Mouse (Mus musculus): Measurements from ENCODE around the gene Ankrd9. TPM values are rescaled to one million over a fixed set of nuclear protein-coding genes. Genes with fewer than 3 reads are reported as not detected.

The Ankrd9 gene
- polyA plus RNA-seq, 1 experiment from 2014 or later, result 25.1 TPM

DNA sequence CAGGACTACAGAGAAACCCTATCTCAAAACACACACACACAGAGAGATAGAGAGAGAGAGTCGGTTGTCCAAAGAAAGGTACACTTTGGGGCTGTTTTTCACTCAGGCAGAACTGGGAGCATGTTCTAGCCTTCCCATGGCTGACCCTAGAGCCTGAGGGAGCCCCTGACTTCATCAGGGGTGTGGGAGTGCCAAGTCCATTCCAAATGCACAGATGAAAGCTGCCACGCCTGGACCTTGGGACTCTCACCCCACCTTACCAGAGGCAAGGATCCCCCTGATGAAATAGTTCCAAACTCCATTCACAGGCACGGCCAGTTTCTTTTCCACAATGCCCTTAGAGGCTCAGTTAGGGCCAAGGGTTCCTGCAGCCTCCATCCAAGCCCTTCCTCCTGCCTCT is 968 bp upstream of the Ankrd9 start:
- TF ChIP-seq EP300 (optimal IDR thresholded peaks at IDR 0.05), result no peak
- no peak for TF ChIP-seq CTCF (IDR thresholded peaks at IDR 0.05; ENCODE audit: low read depth)
- Histone ChIP-seq H3K9ac (ENCODE audit: low read length) (no peak overlapping the region), H3K4me2 (replicated peaks; ENCODE audit: low read depth) (no peak overlapping the region), H3K27me3 (ENCODE audit: control insufficient read depth, insufficient read depth, low read length) (no peaks in the 10 kb centered on the region), H3K27ac (replicated peaks) (peak overlapping the region; percentile 91), H3K4me3 (ENCODE audit: low read depth, low read length) (no peak overlapping the region), H3K36me3 (ENCODE audit: control insufficient read depth, insufficient read depth, low read length) (no peaks in the 10 kb centered on the region; the same call in 1 of the 2 replicates), H3K4me1 (replicated peaks; ENCODE audit: control insufficient read depth, insufficient read depth) (0 out of 2 replicates have a peak, but pooled peaks cover 6% of the 10 kb centered on the region), H3K9me3 (ENCODE audit: control insufficient read depth, low read length) (no peaks in the 10 kb centered on the region)
- DNase-seq (ENCODE audit: low spot score) (no peak), ATAC-seq (ENCODE audit: low FRiP score, low TSS enrichment) (no peak)
- 66% methylated on average over 3 of the region's 3 CpGs for WGBS

DNA sequence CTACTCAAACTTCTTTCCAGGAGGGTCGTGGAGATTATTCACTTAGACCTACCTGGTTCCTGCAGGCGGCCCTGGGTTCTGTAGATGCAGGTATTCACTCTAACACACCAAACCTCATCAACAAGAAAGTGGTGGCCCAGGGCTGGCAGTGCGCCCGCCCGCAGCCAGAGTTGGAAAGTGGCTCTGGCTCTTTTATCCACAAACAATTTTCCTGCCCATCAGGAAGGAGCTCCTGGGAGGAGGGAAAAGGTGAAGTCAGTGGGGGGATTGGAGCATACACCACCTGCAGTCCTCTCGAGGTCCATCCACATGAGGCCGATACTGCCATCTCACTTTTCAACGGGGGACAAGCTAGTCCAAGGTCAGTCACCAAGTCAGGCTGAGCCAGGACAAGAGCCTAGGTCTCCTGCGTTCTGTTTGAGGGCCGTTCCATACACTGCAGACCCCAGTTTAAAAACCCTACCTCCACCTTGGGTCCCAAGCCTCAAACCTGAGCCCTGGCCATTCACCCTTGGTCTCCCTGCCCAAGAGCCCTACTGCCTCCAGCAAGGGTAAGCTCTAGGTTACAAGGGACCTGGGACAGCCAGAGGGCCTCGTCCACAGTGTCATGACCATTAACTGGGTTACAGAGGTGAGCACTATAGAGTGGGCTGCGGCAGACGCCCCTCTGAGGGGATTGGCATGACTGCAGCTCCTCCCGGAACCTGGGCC is 789 bp downstream of the Ankrd9 start:
- Histone ChIP-seq H3K27me3 (ENCODE audit: control insufficient read depth, insufficient read depth, low read length) (no peaks in the 10 kb centered on the region), H3K4me1 (replicated peaks; ENCODE audit: control insufficient read depth, insufficient read depth) (0 out of 2 replicates have a peak, but pooled peaks cover 4% of the 10 kb centered on the region), H3K9me3 (ENCODE audit: control insufficient read depth, low read length) (no peaks in the 10 kb centered on the region), H3K4me3 (ENCODE audit: low read depth, low read length) (peak overlapping the region; percentile 77), H3K4me2 (replicated peaks; ENCODE audit: low read depth) (peak overlapping the region; percentile 90), H3K9ac (ENCODE audit: low read length) (peak overlapping the region; percentile 87), H3K36me3 (ENCODE audit: control insufficient read depth, insufficient read depth, low read length) (peaks cover 2% of the 10 kb centered on the region; the same call in 1 of the 2 replicates), H3K27ac (replicated peaks) (peak overlapping the region; percentile 91)
- ATAC-seq (ENCODE audit: low FRiP score, low TSS enrichment), result no peak
- TF ChIP-seq CTCF (IDR thresholded peaks at IDR 0.05; ENCODE audit: low read depth), result no peak
- no peak for TF ChIP-seq EP300 (optimal IDR thresholded peaks at IDR 0.05)
- no peak for DNase-seq (ENCODE audit: low spot score)
- 37% methylated on average over 14 of the region's 14 CpGs for WGBS

DNA sequence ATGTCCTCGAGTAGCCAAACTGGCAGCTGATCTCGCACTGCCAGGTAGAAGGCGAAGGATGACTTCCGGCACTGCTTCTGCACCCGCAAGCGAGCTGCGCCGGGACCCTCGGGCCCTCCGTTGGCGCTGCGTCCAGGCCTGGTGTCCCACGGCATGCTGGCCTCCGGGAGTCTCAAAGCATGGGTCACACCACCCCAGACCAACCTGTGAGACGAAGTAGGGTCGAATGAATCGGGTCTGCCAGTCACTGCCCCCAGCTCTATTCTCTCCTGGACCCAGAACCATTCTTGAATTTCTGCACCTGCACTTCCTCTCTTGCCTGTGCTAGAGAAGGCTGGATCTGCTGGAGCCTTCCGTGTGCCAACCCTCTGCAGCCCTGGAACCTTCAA is 1.5 kb downstream of the Ankrd9 start:
- Histone ChIP-seq H3K4me3 (ENCODE audit: low read depth, low read length) (no peak overlapping the region), H3K9ac (ENCODE audit: low read length) (no peak overlapping the region), H3K27ac (replicated peaks) (no peak overlapping the region), H3K9me3 (ENCODE audit: control insufficient read depth, low read length) (no peaks in the 10 kb centered on the region), H3K4me2 (replicated peaks; ENCODE audit: low read depth) (peak overlapping the region; percentile 90; the same call in 1 of the 2 replicates), H3K4me1 (replicated peaks; ENCODE audit: control insufficient read depth, insufficient read depth) (0 out of 2 replicates have a peak, but pooled peaks cover 4% of the 10 kb centered on the region), H3K27me3 (ENCODE audit: control insufficient read depth, insufficient read depth, low read length) (no peaks in the 10 kb centered on the region), H3K36me3 (ENCODE audit: control insufficient read depth, insufficient read depth, low read length) (peaks cover 2% of the 10 kb centered on the region; the same call in 1 of the 2 replicates)
- DNase-seq (ENCODE audit: low spot score) (no peak), ATAC-seq (ENCODE audit: low FRiP score, low TSS enrichment) (no peak)
- TF ChIP-seq EP300 (optimal IDR thresholded peaks at IDR 0.05) (no peak), CTCF (IDR thresholded peaks at IDR 0.05; ENCODE audit: low read depth) (no peak)
- 95% methylated on average over 18 of the region's 18 CpGs for WGBS

- Histone ChIP-seq H3K36me3 (ENCODE audit: control insufficient read depth, insufficient read depth, low read length) (peaks cover 2% of the 10 kb centered on the region; the same call in 1 of the 2 replicates), H3K4me1 (replicated peaks; ENCODE audit: control insufficient read depth, insufficient read depth) (0 out of 2 replicates have a peak, but pooled peaks cover 4% of the 10 kb centered on the region), H3K27me3 (ENCODE audit: control insufficient read depth, insufficient read depth, low read length) (no peaks in the 10 kb centered on the region), H3K4me2 (replicated peaks; ENCODE audit: low read depth) (no peak overlapping the region), H3K9me3 (ENCODE audit: control insufficient read depth, low read length) (no peaks in the 10 kb centered on the region), H3K9ac (ENCODE audit: low read length) (no peak overlapping the region), H3K27ac (replicated peaks) (no peak overlapping the region), H3K4me3 (ENCODE audit: low read depth, low read length) (no peak overlapping the region)
- ATAC-seq (ENCODE audit: low FRiP score, low TSS enrichment), result no peak
- no peak for DNase-seq (ENCODE audit: low spot score)
- WGBS, result 92% methylated on average over 60 of the region's 60 CpGs
- no peak for TF ChIP-seq CTCF (IDR thresholded peaks at IDR 0.05; ENCODE audit: low read depth)
- TF ChIP-seq EP300 (optimal IDR thresholded peaks at IDR 0.05), result no peak
These were observed 2.1 kb downstream of the Ankrd9 start for GRCm38 (mm10) chr12:110976589-110977344.

- TF ChIP-seq EP300 (optimal IDR thresholded peaks at IDR 0.05) (no peak), CTCF (IDR thresholded peaks at IDR 0.05; ENCODE audit: low read depth) (no peak)
- Histone ChIP-seq H3K36me3 (ENCODE audit: control insufficient read depth, insufficient read depth, low read length) (peaks cover 2% of the 10 kb centered on the region; the same call in 1 of the 2 replicates), H3K4me2 (replicated peaks; ENCODE audit: low read depth) (no peak overlapping the region), H3K9ac (ENCODE audit: low read length) (no peak overlapping the region), H3K27me3 (ENCODE audit: control insufficient read depth, insufficient read depth, low read length) (no peaks in the 10 kb centered on the region), H3K4me3 (ENCODE audit: low read depth, low read length) (no peak overlapping the region), H3K27ac (replicated peaks) (no peak overlapping the region), H3K9me3 (ENCODE audit: control insufficient read depth, low read length) (no peaks in the 10 kb centered on the region), H3K4me1 (replicated peaks; ENCODE audit: control insufficient read depth, insufficient read depth) (0 out of 2 replicates have a peak, but pooled peaks cover 4% of the 10 kb centered on the region)
- no peak for DNase-seq (ENCODE audit: low spot score)
- no peak for ATAC-seq (ENCODE audit: low FRiP score, low TSS enrichment)
- 83% methylated on average over 4 of the region's 4 CpGs for WGBS
These were observed 2.9 kb downstream of the Ankrd9 start for GRCm38 (mm10) chr12:110975838-110976468.

Data from stomach, postnatal 0 days (tissue).